Mouse (Mus musculus) urinary bladder, postnatal 36 days (tissue): Measurements from ENCODE around the gene Dlgap3.

Source experiments
- DNase-seq, 2 experiments: peaks; one replicate each; pipeline ENCODE4 v3.0.0; 2022; ENCODE audit warnings: low spot score in 2 of 2, mixed read lengths in 1 of 2

The Dlgap3 gene

GRCm38 (mm10) chr4:127215799-127216198 lies 46.8 kb downstream of the Dlgap3 start:
- no peak for DNase-seq

GRCm38 (mm10) chr4:127216251-127216651 lies 47.2 kb downstream of the Dlgap3 start:
- DNase-seq = no peak

GRCm38 (mm10) chr4:127217048-127217447 lies 48.0 kb downstream of the Dlgap3 start:
- DNase-seq = no peak

- no peak for DNase-seq
Observed at GRCm38 (mm10) chr4:127223291-127223690, 54.3 kb downstream of the Dlgap3 start.

- DNase-seq = no peak
Observed at GRCm38 (mm10) chr4:127223755-127224154, 54.8 kb downstream of the Dlgap3 start.

- no peak for DNase-seq
Observed at GRCm38 (mm10) chr4:127224444-127225100, 55.6 kb downstream of the Dlgap3 start.

- no peak for DNase-seq
Observed at GRCm38 (mm10) chr4:127226067-127226466, 57.1 kb downstream of the Dlgap3 start.

- no peak for DNase-seq
Observed at GRCm38 (mm10) chr4:127227051-127227673, 58.2 kb downstream of the Dlgap3 start.

- DNase-seq = no peak
Observed at GRCm38 (mm10) chr4:127232028-127232427, 63.0 kb downstream of the Dlgap3 start.

- DNase-seq = no peak
Observed at GRCm38 (mm10) chr4:127232551-127232950, 63.5 kb downstream of the Dlgap3 start.

- no peak for DNase-seq
Observed at GRCm38 (mm10) chr4:127233416-127234125, 64.6 kb downstream of the Dlgap3 start.

- peak; percentile 66 to 81 for DNase-seq
Observed at GRCm38 (mm10) chr4:127235742-127236487, 66.9 kb downstream of the Dlgap3 start.

GRCm38 (mm10) chr4:127236631-127237030 lies 67.6 kb downstream of the Dlgap3 start:
- DNase-seq = no peak

- DNase-seq = no peak
Observed at GRCm38 (mm10) chr4:127237271-127237670, 68.3 kb downstream of the Dlgap3 start.

GRCm38 (mm10) chr4:127242696-127243095 lies 73.7 kb downstream of the Dlgap3 start:
- no peak for DNase-seq

GRCm38 (mm10) chr4:127243552-127243951 lies 74.5 kb downstream of the Dlgap3 start, which contains the start of gene Smim12:
Gene Smim12, plus strand, starts transcription at chr4:127243784.
- peak; percentile 98 for DNase-seq

GRCm38 (mm10) chr4:127243953-127244352 lies 74.9 kb downstream of the Dlgap3 start:
- no peak for DNase-seq

GRCm38 (mm10) chr4:127249701-127250349 lies 80.8 kb downstream of the Dlgap3 start:
- peak; percentile 90 for DNase-seq

- peak; percentile 59 to 76 for DNase-seq
Observed at GRCm38 (mm10) chr4:127251963-127252585, 83.1 kb downstream of the Dlgap3 start.

GRCm38 (mm10) chr4:127256739-127257138 lies 87.7 kb downstream of the Dlgap3 start:
- no peak for DNase-seq
